Mouse (Mus musculus): Measurements from ENCODE around the gene Zfp580.

DNA sequence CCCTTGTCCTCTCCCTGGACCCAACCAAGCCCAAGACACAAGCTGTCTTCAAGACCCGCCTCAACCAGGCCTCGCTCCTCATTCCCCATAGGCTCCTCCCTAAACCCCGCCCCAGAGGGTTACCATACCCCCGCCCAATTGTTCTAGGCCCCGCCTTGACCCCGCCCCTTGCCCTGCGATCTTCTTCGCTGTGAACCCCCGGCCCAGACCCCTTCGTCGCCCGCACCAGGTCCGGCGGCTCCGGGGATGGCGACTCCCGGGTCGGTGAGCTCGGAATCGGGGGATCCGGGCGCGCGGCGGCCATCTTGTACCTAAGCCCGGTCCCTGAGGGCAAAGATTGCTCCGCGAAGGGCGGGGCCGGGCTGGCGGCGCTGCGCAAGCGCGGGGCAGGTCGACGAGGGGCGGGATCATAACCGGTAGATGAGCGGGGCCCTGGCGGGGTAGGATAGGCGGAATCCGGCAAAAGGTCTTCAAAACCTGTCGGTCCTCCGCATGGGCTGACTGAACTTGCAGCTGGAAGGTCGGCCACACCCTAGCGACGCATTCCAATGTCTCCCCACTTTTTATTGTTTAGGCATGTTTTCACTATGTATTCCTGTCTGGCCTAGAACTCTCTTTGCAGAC is 13.1 kb upstream of the Zfp580 start, which contains the start of gene Zfp784:
- TF ChIP-seq CTCF (IDR thresholded peaks at IDR 0.05; ENCODE audit: extremely low read depth, insufficient read depth, low read length) (no peak), POLR2A (IDR thresholded peaks at IDR 0.05; ENCODE audit: extremely low read depth, insufficient read depth, low read length) (peak; percentile 68)
